Mouse (Mus musculus) CH12.LX (cell line): ENCODE data around the gene Krtap3-2. TPM values are rescaled to one million over a fixed set of nuclear protein-coding genes. Genes with fewer than 3 reads are reported as not detected.
A peak's percentile ranks its signal among the peaks of the same experiment; 100 is the strongest.

Source experiments
- DNase-seq: peaks from one replicate; pipeline ENCODE4 v3.0.0-alpha.2; 2013; ENCODE audit errors: extremely low read depth
- H3K27ac ChIP-seq: 2 replicates; pipeline ENCODE4 v1.5.1; 2012; ENCODE audit warnings: low read depth, mild to moderate bottlenecking, control low read depth, moderate library complexity; ENCODE audit not compliant: insufficient read depth
- H3K27me3 ChIP-seq: replicated peaks from 2 replicates; pipeline ENCODE3; 2012; ENCODE audit warnings: inconsistent platforms
- H3K36me3 ChIP-seq, 2 experiments: replicated peaks in 1 of 2; 2 replicates each; pipeline versions ENCODE3 to v1.6.1; 2012; ENCODE audit warnings: inconsistent platforms in 1 of 2, low read length in 1 of 2, mild to moderate bottlenecking in 1 of 2, mixed read lengths in 1 of 2, moderate library complexity in 1 of 2; ENCODE audit not compliant: control insufficient read depth in 1 of 2, insufficient read depth in 1 of 2
- H3K4me1 ChIP-seq, 2 experiments: 2 replicates each; pipeline ENCODE4 v1.6.1; 2012; ENCODE audit warnings: inconsistent platforms in 1 of 2, moderate library complexity in 1 of 2; ENCODE audit not compliant: insufficient read depth in 2 of 2, control insufficient read depth in 1 of 2
- H3K4me2 ChIP-seq: 2 replicates; pipeline ENCODE4 v1.6.1; 2012; ENCODE audit warnings: low read depth, mild to moderate bottlenecking, control low read depth; ENCODE audit not compliant: poor library complexity, insufficient read depth, severe bottlenecking
- H3K4me3 ChIP-seq, 3 experiments: fragments of 150-350 bp in 1 of 3; sonication (generic) in 1 of 3; replicated peaks in 1 of 3; 2 replicates each; pipeline versions ENCODE3 to v1.5.1; 2011 to 2012; ENCODE audit warnings: low read depth in 2 of 3, low read length in 2 of 3, mild to moderate bottlenecking in 2 of 3, moderate library complexity in 2 of 3, control low read depth in 1 of 3, improper control_type of control experiment in 1 of 3, inconsistent platforms in 1 of 3, mixed read lengths in 1 of 3; ENCODE audit not compliant: poor library complexity in 1 of 3
- H3K79me2 ChIP-seq: replicated peaks from 2 replicates; pipeline ENCODE4 v1.6.1; 2012; ENCODE audit warnings: mild to moderate bottlenecking, moderate library complexity; ENCODE audit not compliant: control insufficient read depth, poor library complexity, insufficient read depth, severe bottlenecking; ENCODE audit errors: extremely low read depth
- H3K9ac ChIP-seq: 2 replicates; pipeline ENCODE4 v1.6.1; 2012; ENCODE audit warnings: low read depth, mild to moderate bottlenecking, control low read depth, moderate library complexity; ENCODE audit not compliant: insufficient read depth
- H3K9me3 ChIP-seq: replicated peaks from 2 replicates; pipeline ENCODE3; 2012; ENCODE audit warnings: low read length, inconsistent platforms, mixed read lengths
- BHLHE40 ChIP-seq: IDR thresholded peaks from 2 replicates; pipeline ENCODE4 v1.6.1; 2011; ENCODE audit warnings: mild to moderate bottlenecking, low read depth, low read length, improper control_type of control experiment
- CHD1 ChIP-seq: IDR thresholded peaks from 2 replicates; pipeline ENCODE4 v1.6.1; 2012; ENCODE audit warnings: low read depth, low read length, improper control_type of control experiment, inconsistent platforms
- CHD2 ChIP-seq: IDR thresholded peaks from 2 replicates; pipeline ENCODE4 v1.6.1; 2011; ENCODE audit warnings: low read length, improper control_type of control experiment
- CTCF ChIP-seq, 2 experiments: IDR thresholded peaks in 1 of 2; conservative IDR thresholded peaks in 1 of 2; 2 replicates each; pipeline ENCODE4 v1.5.1; 2011 to 2012; ENCODE audit warnings: low read depth in 2 of 2, low read length in 2 of 2, improper control_type of control experiment in 1 of 2, inconsistent platforms in 1 of 2, mild to moderate bottlenecking in 1 of 2, moderate library complexity in 1 of 2
- E2F4 ChIP-seq: IDR thresholded peaks from 2 replicates; pipeline ENCODE4 v1.6.1; 2011; ENCODE audit warnings: low read depth, low read length, improper control_type of control experiment; ENCODE audit not compliant: insufficient replicate concordance
- ELF1 ChIP-seq: IDR thresholded peaks from 2 replicates; pipeline ENCODE4 v1.6.1; 2014; ENCODE audit warnings: low read depth, mild to moderate bottlenecking, inconsistent platforms, low read length, improper control_type of control experiment
- EP300 ChIP-seq: IDR thresholded peaks from 2 replicates; pipeline ENCODE4 v1.6.1; 2011; ENCODE audit warnings: low read length, improper control_type of control experiment
- ETS1 ChIP-seq: conservative IDR thresholded peaks from 2 replicates; pipeline ENCODE4 v1.6.1; 2012; ENCODE audit warnings: low read depth, mild to moderate bottlenecking, inconsistent platforms, low read length, improper control_type of control experiment, moderate library complexity
- GABPA ChIP-seq: IDR thresholded peaks from 2 replicates; pipeline ENCODE4 v1.6.1; 2012; ENCODE audit warnings: low read depth, low read length, improper control_type of control experiment, inconsistent platforms; ENCODE audit not compliant: insufficient replicate concordance
- HCFC1 ChIP-seq: IDR thresholded peaks from 2 replicates; pipeline ENCODE4 v1.6.1; 2012; ENCODE audit warnings: low read depth, mild to moderate bottlenecking, inconsistent platforms, low read length, improper control_type of control experiment
- IRF4 ChIP-seq: IDR thresholded peaks from 2 replicates; pipeline ENCODE4 v1.6.1; 2014; ENCODE audit warnings: low read depth, mild to moderate bottlenecking, inconsistent platforms, low read length, improper control_type of control experiment
- JUN ChIP-seq: IDR thresholded peaks from 2 replicates; pipeline ENCODE4 v1.6.1; 2011; ENCODE audit warnings: low read depth, mild to moderate bottlenecking, low read length, improper control_type of control experiment, moderate library complexity; ENCODE audit not compliant: insufficient read depth
- JUND ChIP-seq: conservative IDR thresholded peaks from 2 replicates; pipeline ENCODE4 v1.6.1; 2011; ENCODE audit warnings: low read depth, low read length, improper control_type of control experiment
- KAT2A ChIP-seq: IDR thresholded peaks from 2 replicates; pipeline ENCODE4 v1.6.1; 2012; ENCODE audit warnings: low read length, improper control_type of control experiment, inconsistent platforms; ENCODE audit not compliant: insufficient replicate concordance
- MAFK ChIP-seq: IDR thresholded peaks from 2 replicates; pipeline ENCODE4 v1.6.1; 2011; ENCODE audit warnings: low read length, improper control_type of control experiment; ENCODE audit not compliant: insufficient replicate concordance
- MAX ChIP-seq: IDR thresholded peaks from 2 replicates; pipeline ENCODE4 v1.6.1; 2011; ENCODE audit warnings: low read length, improper control_type of control experiment
- MAZ ChIP-seq: IDR thresholded peaks from 2 replicates; pipeline ENCODE4 v1.6.1; 2012; ENCODE audit warnings: low read depth, mild to moderate bottlenecking, inconsistent platforms, low read length, improper control_type of control experiment, moderate library complexity
- MEF2A ChIP-seq: IDR thresholded peaks from 2 replicates; pipeline ENCODE4 v1.6.1; 2014; ENCODE audit warnings: low read depth, mild to moderate bottlenecking, inconsistent platforms, low read length, improper control_type of control experiment, borderline replicate concordance
- MXI1 ChIP-seq: IDR thresholded peaks from 2 replicates; pipeline ENCODE4 v1.6.1; 2011; ENCODE audit warnings: mild to moderate bottlenecking, low read depth, low read length, improper control_type of control experiment
- MYC ChIP-seq: IDR thresholded peaks from 2 replicates; pipeline ENCODE4 v1.6.1; 2011; ENCODE audit warnings: low read depth, mild to moderate bottlenecking, improper control_type of control experiment, low read length
- NELFE ChIP-seq: IDR thresholded peaks from 2 replicates; pipeline ENCODE4 v1.6.1; 2011; ENCODE audit warnings: low read depth, low read length, improper control_type of control experiment
- NRF1 ChIP-seq: IDR thresholded peaks from 2 replicates; pipeline ENCODE4 v1.6.1; 2014; ENCODE audit warnings: low read depth, mild to moderate bottlenecking, inconsistent platforms, low read length, improper control_type of control experiment, moderate library complexity
- PAX5 ChIP-seq: IDR thresholded peaks from 2 replicates; pipeline ENCODE4 v1.6.1; 2012; ENCODE audit warnings: low read length, inconsistent platforms, mixed read lengths
- POLR2A ChIP-seq: IDR thresholded peaks from 2 replicates; pipeline ENCODE4 v1.6.1; 2011; ENCODE audit warnings: low read depth, mild to moderate bottlenecking, improper control_type of control experiment, low read length
- POLR2AphosphoS2 ChIP-seq: IDR thresholded peaks from 2 replicates; pipeline ENCODE4 v1.6.1; 2011; ENCODE audit warnings: low read depth, low read length, improper control_type of control experiment
- RAD21 ChIP-seq: IDR thresholded peaks from 2 replicates; pipeline ENCODE4 v1.6.1; 2011; ENCODE audit warnings: low read depth, mild to moderate bottlenecking, low read length, improper control_type of control experiment, moderate library complexity
- RCOR1 ChIP-seq: conservative IDR thresholded peaks from 2 replicates; pipeline ENCODE4 v1.6.1; 2012; ENCODE audit warnings: low read depth, mild to moderate bottlenecking, inconsistent platforms, low read length, improper control_type of control experiment
- SIN3A ChIP-seq: IDR thresholded peaks from 2 replicates; pipeline ENCODE4 v1.6.1; 2012; ENCODE audit warnings: low read length, improper control_type of control experiment, inconsistent platforms
- SMC3 ChIP-seq: IDR thresholded peaks from 2 replicates; pipeline ENCODE4 v1.6.1; 2011; ENCODE audit warnings: low read depth, low read length, improper control_type of control experiment
- TBP ChIP-seq: conservative IDR thresholded peaks from 2 replicates; pipeline ENCODE4 v1.6.1; 2011; ENCODE audit warnings: low read depth, low read length, improper control_type of control experiment
- TCF12 ChIP-seq: IDR thresholded peaks from 2 replicates; pipeline ENCODE4 v1.6.1; 2014; ENCODE audit warnings: low read depth, mild to moderate bottlenecking, inconsistent platforms, low read length, improper control_type of control experiment
- UBTF ChIP-seq: IDR thresholded peaks from 2 replicates; pipeline ENCODE4 v1.6.1; 2012; ENCODE audit warnings: low read depth, mild to moderate bottlenecking, inconsistent platforms, low read length, improper control_type of control experiment, moderate library complexity
- USF1 ChIP-seq: IDR thresholded peaks from 2 replicates; pipeline ENCODE4 v1.6.1; 2014; ENCODE audit warnings: low read depth, mild to moderate bottlenecking, inconsistent platforms, low read length, improper control_type of control experiment
- USF2 ChIP-seq: conservative IDR thresholded peaks from 2 replicates; pipeline ENCODE4 v1.6.1; 2011; ENCODE audit warnings: low read depth, low read length, improper control_type of control experiment
- ZC3H11A ChIP-seq: IDR thresholded peaks from 2 replicates; pipeline ENCODE4 v1.6.1; 2012; ENCODE audit warnings: low read depth, mild to moderate bottlenecking, inconsistent platforms, low read length, improper control_type of control experiment
- ZKSCAN1 ChIP-seq: IDR thresholded peaks from 2 replicates; pipeline ENCODE4 v1.6.1; 2012; ENCODE audit warnings: low read depth, inconsistent platforms, low read length, improper control_type of control experiment, borderline replicate concordance
- ZMIZ1 ChIP-seq: IDR thresholded peaks from 2 replicates; pipeline ENCODE4 v1.6.1; 2012; ENCODE audit warnings: low read depth, mild to moderate bottlenecking, inconsistent platforms, low read length, improper control_type of control experiment
- ZNF384 ChIP-seq: IDR thresholded peaks from 2 replicates; pipeline ENCODE4 v1.6.1; 2012; ENCODE audit warnings: low read depth, low read length, improper control_type of control experiment, inconsistent platforms
- dilution Hi-C: fragments of 300-500 bp; cut with MboI; formaldehyde crosslinking; loops from 2 replicates; pipeline ENCODE4 v1.14.3; 2020; ENCODE audit warnings: low sequenced_read_pairs; ENCODE audit not compliant: extremely low pct_unique_long_range_greater_than_20kb, extremely low pct_ligation_motif_present
- in situ Hi-C: fragments of 300-500 bp; cut with MboI; formaldehyde crosslinking; loops from 3 replicates; pipeline ENCODE4 v1.14.3; 2019; ENCODE audit warnings: low sequenced_read_pairs, low pct_ligation_motif_present, low pct_unique_long_range_greater_than_20kb, mixed read lengths
- polyA plus RNA-seq: library from polyadenylated mRNA; unstranded; fragments of >175 nt; gene quantifications from 2 replicates; pipeline ENCODE4 v1.2.1, GENCODE M21; 2012; ENCODE audit warnings: low read depth; ENCODE audit not compliant: insufficient read length
- total RNA-seq, 2 experiments: library from RNA; depleted of rRNA; stranded (reverse); fragments of 300-350 nt in 1 of 2; fragments of >200 nt in 1 of 2; gene quantifications; 2 replicates each; pipeline ENCODE4 v1.2.3; 2012 to 2014

Krtap3-2 gene
- total and polyA plus RNA-seq, 3 experiments = not detected

DNA sequence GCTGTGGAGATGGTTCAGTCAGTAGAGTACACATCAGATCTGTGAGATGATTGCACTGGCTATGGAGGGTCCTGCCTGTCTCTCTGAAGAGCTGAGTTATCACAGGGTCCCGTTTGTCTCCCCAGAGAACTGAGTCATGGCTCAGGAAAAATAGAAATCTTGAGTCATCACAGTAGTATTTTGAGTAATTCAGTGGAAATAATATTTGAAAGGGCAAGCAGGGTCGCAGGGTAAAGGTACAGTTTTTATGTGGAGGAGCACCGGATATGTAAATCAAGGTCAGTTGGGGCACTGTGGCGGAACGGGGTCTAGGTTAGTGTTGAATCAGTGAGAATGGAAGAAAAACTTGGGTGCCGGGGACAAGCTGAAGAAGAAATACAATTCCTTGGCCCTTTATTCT is 5.9 kb upstream of the Krtap3-2 start:
- no peaks in the 10 kb centered on the region for H3K79me2 ChIP-seq
- peaks cover 5 to 15% of the 10 kb centered on the region in 2 experiments for H3K4me1 ChIP-seq
- no peaks in the 10 kb centered on the region for H3K36me3 ChIP-seq
- peak; percentile 84 for DNase-seq
- TF ChIP-seq BHLHE40 = peak; percentile 86
- TF ChIP-seq NRF1 = no peak
- no peak for TF ChIP-seq SMC3
- no peak for TF ChIP-seq GABPA
- peak; percentile 87 for TF ChIP-seq MAFK
- no peak for TF ChIP-seq KAT2A
- TF ChIP-seq CHD1 = no peak
- TF ChIP-seq UBTF = no peak
- TF ChIP-seq SIN3A = no peak
- TF ChIP-seq USF2 = no peak
- no peak for TF ChIP-seq ZMIZ1
- TF ChIP-seq NELFE = no peak
- TF ChIP-seq POLR2AphosphoS2 = no peak
- peak; percentile 98 for TF ChIP-seq EP300
- TF ChIP-seq PAX5 = no peak
- no peak for TF ChIP-seq MAZ
- no peak for TF ChIP-seq TBP
- TF ChIP-seq MAX = no peak
- no peak for TF ChIP-seq E2F4
- TF ChIP-seq HCFC1 = no peak
- peak; percentile 97 for TF ChIP-seq ETS1
- TF ChIP-seq MXI1 = no peak
- TF ChIP-seq JUND = peak; percentile 96
- TF ChIP-seq CHD2 = peak; percentile 59; the same call in 1 of the 2 replicates
- TF ChIP-seq USF1 = no peak
- peak; percentile 79 for TF ChIP-seq TCF12
- no peak; the same call in 1 of the 2 replicates for TF ChIP-seq ZNF384
- no peak for TF ChIP-seq ZKSCAN1
- peak; percentile 98 for TF ChIP-seq JUN
- TF ChIP-seq RCOR1 = peak; percentile 90; the same call in 1 of the 2 replicates
- peak; percentile 99 for TF ChIP-seq IRF4
- TF ChIP-seq POLR2A = no peak
- TF ChIP-seq MYC = no peak
- no peak for TF ChIP-seq ZC3H11A
- no peak for TF ChIP-seq RAD21
- TF ChIP-seq MEF2A = peak; percentile 96
- TF ChIP-seq ELF1 = no peak; the same call in 1 of the 2 replicates
- TF ChIP-seq CTCF (conservative IDR thresholded peaks at IDR 0.05 in 1 of 2, IDR thresholded peaks at IDR 0.05 in 1 of 2; ENCODE audit: low read depth in 2 of 2, low read length in 2 of 2) = no peak
- no peak overlapping the region for H3K9ac ChIP-seq
- dilution Hi-C loops = no loop called here
- H3K27ac ChIP-seq = no peak overlapping the region
- in situ Hi-C loops = no loop called here
- peaks cover 35% of the 10 kb centered on the region for H3K27me3 ChIP-seq
- H3K9me3 ChIP-seq = no peaks in the 10 kb centered on the region
- no peak overlapping the region for H3K4me3 ChIP-seq
- H3K4me2 ChIP-seq = peak overlapping the region; percentile 65; the same call in 1 of the 2 replicates
